Mouse (Mus musculus) embryonic facial prominence, embryonic 14.5 days (tissue): Measurements from ENCODE around the gene Ice1. TPM values are rescaled to one million over a fixed set of nuclear protein-coding genes. Genes with fewer than 3 reads are reported as not detected.
A peak's percentile ranks its signal among the peaks of the same experiment; 100 is the strongest.

Experiments used
- ATAC-seq: fragments of 200-750 bp; cut with Nextera tagmentation; 2 replicates; pipeline ENCODE4 v1.8.0; 2017; ENCODE audit warnings: low read depth, moderate number of reproducible peaks, moderate TSS enrichment
- DNase-seq: peaks from one replicate; pipeline ENCODE4 v3.0.0-alpha.2; 2015; ENCODE audit warnings: low spot score
- H3K27ac ChIP-seq: fragments of 300-500 bp; sonication (generic); replicated peaks from 2 replicates; pipeline ENCODE4 v1.5.1; 2014; ENCODE audit warnings: low read depth, mild to moderate bottlenecking, low read length, moderate library complexity
- H3K27me3 ChIP-seq: fragments of 300-500 bp; sonication (generic); replicated peaks from 2 replicates; pipeline ENCODE4 v1.6.1; 2014; ENCODE audit warnings: low read length; ENCODE audit not compliant: control insufficient read depth, insufficient read depth
- H3K36me3 ChIP-seq: fragments of 300-500 bp; sonication (generic); 2 replicates; pipeline ENCODE4 v1.6.1; 2014; ENCODE audit warnings: low read length, mixed read lengths; ENCODE audit not compliant: control insufficient read depth, insufficient read depth
- H3K4me1 ChIP-seq: fragments of 300-500 bp; sonication (generic); 2 replicates; pipeline ENCODE4 v1.6.1; 2014; ENCODE audit warnings: antibody characterized with exemption, low read length; ENCODE audit not compliant: control insufficient read depth, insufficient read depth
- H3K4me2 ChIP-seq: fragments of 300-500 bp; sonication (generic); 2 replicates; pipeline ENCODE4 v1.6.1; 2014; ENCODE audit warnings: low read depth, mild to moderate bottlenecking, low read length, moderate library complexity, mixed read lengths
- H3K4me3 ChIP-seq: fragments of 300-500 bp; sonication (generic); 2 replicates; pipeline ENCODE4 v1.5.1; 2014; ENCODE audit warnings: low read depth, mild to moderate bottlenecking, low read length
- H3K9ac ChIP-seq: fragments of 300-500 bp; sonication (generic); 2 replicates; pipeline ENCODE4 v1.6.1; 2014; ENCODE audit warnings: low read depth, mild to moderate bottlenecking, low read length, moderate library complexity, mixed read lengths
- H3K9me3 ChIP-seq: fragments of 300-500 bp; sonication (generic); 2 replicates; pipeline ENCODE4 v1.6.1; 2016; ENCODE audit warnings: low read length; ENCODE audit not compliant: control insufficient read depth
- WGBS: fragments of 180-500 bp; shearing (Covaris S2); extraction: QIAGEN DNeasy Blood & Tissue Kit; methylation state at CpG from one replicate; pipeline ENCODE4 v1.1.7; 2014; 5-methylcytosine and 5-hydroxymethylcytosine counted together
- polyA plus RNA-seq: library from polyadenylated mRNA; unstranded; fragments of >200 nt; fragmentation: Nextera tagmentation; extraction: Ambion mirVana; gene quantifications from 2 replicates; pipeline ENCODE4 v1.2.1, GENCODE M21; 2014

The Ice1 gene
- polyA plus RNA-seq, 1 experiment from 2014 or later: 30.1 TPM

DNA sequence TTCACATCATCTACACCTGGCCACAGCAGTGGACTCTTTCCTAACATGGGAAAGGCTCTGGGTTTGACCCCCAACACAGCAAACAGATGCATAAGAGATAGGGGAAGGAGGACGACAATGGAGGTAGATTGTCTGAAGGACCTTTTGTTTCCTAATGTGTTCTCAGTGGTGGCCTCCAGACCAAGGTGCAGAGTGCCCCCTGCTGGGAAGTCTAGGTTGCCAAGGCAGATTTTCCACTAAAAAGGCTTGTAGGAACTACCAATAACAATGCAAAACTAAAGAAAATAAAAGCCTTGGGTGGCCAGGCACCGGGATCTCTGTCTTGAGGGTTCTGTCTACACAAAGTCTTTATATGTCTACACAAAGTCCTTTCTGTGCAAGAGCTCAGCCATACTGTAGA lies 54.9 kb downstream of the Ice1 start:
- Histone ChIP-seq H3K9ac (no peak overlapping the region), H3K4me3 (no peak overlapping the region), H3K27me3 (no peaks in the 10 kb centered on the region), H3K27ac (no peak overlapping the region), H3K36me3 (peaks cover 16% of the 10 kb centered on the region), H3K4me1 (no peaks in the 10 kb centered on the region), H3K9me3 (no peaks in the 10 kb centered on the region), H3K4me2 (no peak overlapping the region)
- peak; percentile 33 for DNase-seq
- WGBS: 44% methylated on average over 2 of the region's 2 CpGs
- ATAC-seq: no peak

GRCm38 (mm10) chr13:70581509-70581908 lies 55.9 kb downstream of the Ice1 start:
- DNase-seq (no peak), ATAC-seq (no peak)
- no peak overlapping the region for H3K4me3 ChIP-seq
- H3K36me3 ChIP-seq: peaks cover 14% of the 10 kb centered on the region
- no peaks in the 10 kb centered on the region for H3K4me1 ChIP-seq
- no peaks in the 10 kb centered on the region for H3K9me3 ChIP-seq
- H3K9ac ChIP-seq: no peak overlapping the region
- H3K4me2 ChIP-seq: no peak overlapping the region
- no peaks in the 10 kb centered on the region for H3K27me3 ChIP-seq
- H3K27ac ChIP-seq: no peak overlapping the region
- WGBS: 84% methylated on average over 4 of the region's 4 CpGs

GRCm38 (mm10) chr13:70574216-70574615 lies 63.2 kb downstream of the Ice1 start:
- no peak overlapping the region for H3K4me3 ChIP-seq
- H3K4me1 ChIP-seq: no peaks in the 10 kb centered on the region
- no peak overlapping the region for H3K9ac ChIP-seq
- DNase-seq (no peak), ATAC-seq (no peak)
- H3K27ac ChIP-seq: no peak overlapping the region
- no peaks in the 10 kb centered on the region for H3K27me3 ChIP-seq
- H3K9me3 ChIP-seq: no peaks in the 10 kb centered on the region
- 80% methylated on average over 1 of the region's 1 CpGs for WGBS
- H3K36me3 ChIP-seq: no peaks in the 10 kb centered on the region
- H3K4me2 ChIP-seq: no peak overlapping the region

DNA sequence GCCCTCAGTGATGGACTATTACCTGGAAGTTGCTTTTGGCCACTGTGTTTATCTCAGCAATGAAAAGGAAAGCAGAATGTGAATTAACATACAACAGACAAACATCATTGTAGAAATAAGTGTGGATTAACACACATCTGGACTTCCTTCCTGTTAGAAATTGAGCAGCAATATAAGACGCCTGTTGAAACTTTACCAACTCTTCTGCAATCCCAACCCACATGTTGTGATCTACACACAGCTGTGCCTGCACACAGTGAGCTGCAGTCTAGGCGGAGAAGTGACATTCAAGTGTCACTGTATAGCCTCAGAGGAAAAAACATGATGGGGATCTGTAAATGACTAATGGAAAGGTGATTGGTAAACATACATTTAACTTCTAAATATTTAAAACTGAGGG lies 69.5 kb downstream of the Ice1 start:
- no peak for ATAC-seq
- WGBS: 64% methylated on average over 2 of the region's 2 CpGs
- H3K36me3 ChIP-seq: no peaks in the 10 kb centered on the region

GRCm38 (mm10) chr13:70553456-70553855 lies 84.0 kb downstream of the Ice1 start:
- 74% methylated on average over 5 of the region's 5 CpGs for WGBS
- Histone ChIP-seq H3K4me1 (no peaks in the 10 kb centered on the region), H3K4me3 (no peak overlapping the region), H3K27ac (no peak overlapping the region), H3K9me3 (no peaks in the 10 kb centered on the region), H3K9ac (no peak overlapping the region), H3K4me2 (no peak overlapping the region), H3K27me3 (no peaks in the 10 kb centered on the region), H3K36me3 (no peaks in the 10 kb centered on the region)
- ATAC-seq (no peak), DNase-seq (peak; percentile 51)

More for the DNA sequence above, 69.5 kb downstream of the Ice1 start:
- H3K27ac ChIP-seq: no peak overlapping the region
- H3K9ac ChIP-seq: no peak overlapping the region
- no peak overlapping the region for H3K4me2 ChIP-seq
- H3K27me3 ChIP-seq: no peaks in the 10 kb centered on the region
- DNase-seq: no peak
- no peaks in the 10 kb centered on the region for H3K9me3 ChIP-seq
- no peak overlapping the region for H3K4me3 ChIP-seq
- H3K4me1 ChIP-seq: no peaks in the 10 kb centered on the region

DNA sequence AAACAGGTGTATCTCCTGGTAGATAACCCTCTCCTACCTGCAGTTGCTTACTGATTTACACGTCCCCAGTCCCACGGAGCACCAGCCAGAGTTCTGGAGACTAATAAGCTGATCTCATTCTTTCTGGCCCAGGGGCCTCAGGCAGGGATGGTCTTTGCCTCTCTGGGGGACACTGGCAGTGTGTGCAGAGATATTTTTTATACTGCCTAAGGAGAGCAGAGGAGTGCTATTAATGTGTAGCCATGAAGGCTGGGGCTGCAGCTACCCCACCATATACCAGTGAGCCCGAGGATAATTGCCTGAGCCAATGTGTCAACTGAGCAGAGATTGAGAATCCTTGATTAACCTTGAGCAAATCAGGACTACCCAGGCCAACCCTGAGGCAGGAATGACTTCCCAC lies 90.0 kb downstream of the Ice1 start:
- Histone ChIP-seq H3K36me3 (no peaks in the 10 kb centered on the region), H3K9ac (no peak overlapping the region), H3K4me2 (no peak overlapping the region), H3K9me3 (no peaks in the 10 kb centered on the region), H3K4me3 (no peak overlapping the region), H3K27me3 (no peaks in the 10 kb centered on the region), H3K4me1 (no peaks in the 10 kb centered on the region), H3K27ac (no peak overlapping the region)
- WGBS: 49% methylated on average over 3 of the region's 3 CpGs
- DNase-seq (no peak), ATAC-seq (no peak)

GRCm38 (mm10) chr13:70545261-70545660 lies 92.2 kb downstream of the Ice1 start:
- peak; percentile 28 for DNase-seq

GRCm38 (mm10) chr13:70539842-70540241 lies 97.6 kb downstream of the Ice1 start:
- H3K4me3 ChIP-seq: no peak overlapping the region
- no peaks in the 10 kb centered on the region for H3K27me3 ChIP-seq
- H3K27ac ChIP-seq: no peak overlapping the region
- H3K9me3 ChIP-seq: no peaks in the 10 kb centered on the region
- WGBS: 69% methylated on average over 1 of the region's 1 CpGs
- no peaks in the 10 kb centered on the region for H3K36me3 ChIP-seq
- ATAC-seq (no peak), DNase-seq (no peak)
- no peak overlapping the region for H3K4me2 ChIP-seq
- no peak overlapping the region for H3K9ac ChIP-seq
- H3K4me1 ChIP-seq: no peaks in the 10 kb centered on the region

More at GRCm38 (mm10) chr13:70545261-70545660, 92.2 kb downstream of the Ice1 start:
- H3K4me2 ChIP-seq: no peak overlapping the region
- no peak for ATAC-seq
- no peaks in the 10 kb centered on the region for H3K27me3 ChIP-seq
- no peak overlapping the region for H3K4me3 ChIP-seq
- H3K9ac ChIP-seq: no peak overlapping the region
- H3K27ac ChIP-seq: no peak overlapping the region
- 6% methylated on average over 1 of the region's 1 CpGs for WGBS
- no peaks in the 10 kb centered on the region for H3K36me3 ChIP-seq
- no peaks in the 10 kb centered on the region for H3K9me3 ChIP-seq
- H3K4me1 ChIP-seq: no peaks in the 10 kb centered on the region

GRCm38 (mm10) chr13:70533412-70533811 lies 104.0 kb downstream of the Ice1 start:
- ATAC-seq: no peak
- DNase-seq: no peak
- Histone ChIP-seq H3K4me1 (no peaks in the 10 kb centered on the region), H3K4me3 (no peak overlapping the region), H3K27me3 (no peaks in the 10 kb centered on the region), H3K27ac (no peak overlapping the region), H3K9ac (no peak overlapping the region), H3K4me2 (no peak overlapping the region), H3K9me3 (no peaks in the 10 kb centered on the region), H3K36me3 (no peaks in the 10 kb centered on the region)
- 93% methylated on average over 5 of the region's 5 CpGs for WGBS
